Mouse (Mus musculus): Measurements from ENCODE around the gene Tas2r124.

Gene Tas2r124

DNA sequence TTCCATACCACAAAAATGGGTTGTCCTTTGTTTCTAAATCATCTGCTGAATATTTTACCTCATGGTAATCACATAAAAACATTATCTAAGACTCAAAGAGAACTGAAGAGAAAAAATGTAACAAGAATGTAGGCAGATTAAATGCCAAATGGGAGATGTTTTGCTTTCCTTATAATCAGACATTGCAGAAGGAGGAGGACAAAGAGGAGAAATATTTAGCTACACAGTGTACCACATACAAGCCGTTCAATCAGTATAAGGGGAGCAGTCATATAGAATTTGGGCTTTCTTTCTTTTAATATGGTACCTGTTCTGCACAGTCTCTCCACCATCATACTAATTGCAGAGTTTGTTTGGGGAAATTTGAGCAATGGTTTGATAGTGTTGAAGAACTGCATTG is at the start of gene Tas2r124:
TSS of gene Tas2r124 (plus strand) at position 301 of the 400 bp plus-strand sequence.
- CTCF ChIA-PET, result no interaction called here
- POLR2A ChIA-PET, result no interaction called here

DNA sequence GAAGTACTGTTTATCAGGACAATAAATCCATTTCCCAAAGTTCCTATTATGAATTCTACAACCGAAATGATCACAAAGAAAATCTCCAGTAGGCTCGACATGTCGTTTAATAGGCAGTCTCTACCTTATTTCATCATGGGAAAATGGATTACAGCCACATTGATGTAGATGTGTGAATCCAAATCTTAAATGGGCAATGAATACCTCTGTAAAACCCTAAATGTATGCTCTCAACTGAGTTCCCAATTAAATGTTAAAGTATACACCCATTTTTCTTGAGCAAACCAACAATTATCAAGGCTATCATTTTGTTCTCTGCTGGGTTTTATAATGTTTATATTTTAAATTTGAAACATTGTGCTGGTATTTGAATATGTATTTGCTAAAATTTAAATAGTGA is 42.7 kb upstream of the Tas2r124 start, which contains the start of gene Tas2r122:
TSS of gene Tas2r122 (minus strand) at position 101 of the 400 bp plus-strand sequence.
- ChIA-PET CTCF (no interaction called here), POLR2A (no interaction called here)

DNA sequence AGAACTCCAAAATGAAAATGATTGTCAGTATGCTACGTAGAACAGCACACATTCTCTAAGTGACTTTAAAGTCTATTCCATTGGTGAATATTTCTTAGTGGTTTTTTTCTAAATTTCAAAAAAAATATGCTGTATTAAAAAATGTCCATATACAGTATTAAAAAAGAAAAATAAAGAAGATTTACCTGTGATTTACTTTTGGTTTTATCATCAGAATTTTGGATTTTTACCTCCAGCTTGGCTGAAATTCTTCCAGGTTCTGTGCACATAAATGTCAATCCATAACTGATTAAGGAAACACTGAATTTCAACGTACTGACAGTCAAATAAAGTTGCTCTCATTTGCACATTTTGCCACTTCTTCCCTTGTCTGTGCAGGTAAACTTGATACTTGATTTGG is 16.6 kb upstream of the Tas2r124 start, which contains the start of gene Tas2r115:
TSS of gene Tas2r115 (minus strand) at position 101 of the 400 bp plus-strand sequence.
- CTCF ChIA-PET, result no interaction called here
- POLR2A ChIA-PET, result no interaction called here

DNA sequence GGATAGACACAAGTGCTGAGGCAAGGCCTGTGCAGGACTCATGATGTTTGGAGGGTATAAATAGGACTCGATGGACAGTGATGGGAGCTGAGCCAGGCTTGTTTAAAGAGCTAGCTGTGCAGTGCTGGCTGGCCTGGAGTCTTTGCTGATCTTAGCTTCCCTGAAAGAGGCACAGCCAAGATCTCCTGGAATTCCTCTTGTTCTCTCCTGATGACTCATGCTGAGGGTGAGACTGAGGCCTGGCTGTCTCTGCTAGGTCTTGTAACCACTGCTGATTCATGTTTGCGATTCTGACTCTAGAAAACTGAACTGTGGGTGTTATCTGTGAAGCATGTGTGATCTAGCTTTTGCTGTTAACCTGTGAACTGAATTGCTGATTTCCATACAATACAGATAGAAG is 4.3 kb upstream of the Tas2r124 start:
- CTCF ChIA-PET, result no interaction called here
- POLR2A ChIA-PET, result no interaction called here

DNA sequence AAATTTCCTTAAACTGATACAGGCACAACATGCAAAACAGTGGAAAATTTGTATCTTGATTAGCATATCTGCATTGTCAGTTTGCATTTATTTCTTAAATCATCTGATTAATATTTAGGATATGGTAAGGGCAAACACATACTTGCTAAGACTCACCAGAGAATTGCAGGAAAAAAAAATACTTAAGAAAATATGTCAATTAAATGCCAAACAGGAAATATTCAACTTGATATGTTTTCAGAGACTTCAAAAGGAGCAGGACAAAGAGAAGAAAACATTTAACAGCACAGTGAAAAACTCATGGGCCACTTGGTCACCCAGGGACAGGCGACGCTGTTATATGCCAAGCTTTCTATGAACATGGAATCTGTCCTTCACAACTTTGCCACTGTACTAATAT is 7.3 kb downstream of the Tas2r124 start, which contains the start of gene Tas2r102:
TSS of gene Tas2r102 (plus strand) at position 301 of the 400 bp plus-strand sequence.
- ChIA-PET POLR2A (no interaction called here), CTCF (no interaction called here)

DNA sequence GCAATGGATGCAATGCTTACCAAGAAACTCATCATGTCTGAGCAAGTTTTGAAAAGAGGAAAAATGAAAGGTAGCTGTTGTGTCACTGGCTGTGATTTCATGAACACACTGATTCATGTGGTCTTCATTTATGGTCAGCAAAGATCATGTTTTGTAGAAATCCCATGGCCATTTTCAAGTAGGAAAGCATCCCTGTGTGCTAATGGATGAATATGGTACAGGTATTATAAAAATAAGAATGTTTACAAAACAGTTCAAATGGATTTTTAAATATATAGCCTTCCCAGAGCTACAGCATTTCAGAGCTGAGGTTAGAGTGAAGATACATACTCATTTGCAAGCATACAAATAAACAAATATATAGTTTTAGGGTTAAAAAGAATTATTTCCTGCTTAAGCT is 23.5 kb downstream of the Tas2r124 start, which contains the start of gene Tas2r136:
TSS of gene Tas2r136 (minus strand) at position 101 of the 400 bp plus-strand sequence.
- CTCF ChIA-PET, result no interaction called here
- POLR2A ChIA-PET, result no interaction called here

DNA sequence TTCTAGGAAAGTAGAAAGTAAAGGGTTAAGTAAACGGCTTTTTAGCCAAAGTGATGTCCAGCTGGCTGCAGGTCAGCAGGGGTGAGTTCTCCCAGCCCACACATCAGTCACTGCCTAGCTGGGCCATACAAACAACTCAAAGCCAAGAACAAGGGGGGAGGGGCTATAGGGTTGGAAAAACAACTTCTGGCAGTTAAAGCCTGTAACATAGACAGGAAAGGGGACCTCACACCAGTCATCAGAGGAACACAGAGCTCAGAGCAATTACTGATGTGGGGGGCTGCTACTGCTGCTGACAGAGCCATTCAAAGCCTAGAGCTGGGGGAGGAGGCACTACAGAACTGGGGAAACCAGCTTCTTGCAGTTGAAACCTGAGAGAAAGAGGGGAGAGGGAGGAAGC is 40.9 kb downstream of the Tas2r124 start:
- CTCF ChIA-PET, result no interaction called here
- POLR2A ChIA-PET, result no interaction called here

DNA sequence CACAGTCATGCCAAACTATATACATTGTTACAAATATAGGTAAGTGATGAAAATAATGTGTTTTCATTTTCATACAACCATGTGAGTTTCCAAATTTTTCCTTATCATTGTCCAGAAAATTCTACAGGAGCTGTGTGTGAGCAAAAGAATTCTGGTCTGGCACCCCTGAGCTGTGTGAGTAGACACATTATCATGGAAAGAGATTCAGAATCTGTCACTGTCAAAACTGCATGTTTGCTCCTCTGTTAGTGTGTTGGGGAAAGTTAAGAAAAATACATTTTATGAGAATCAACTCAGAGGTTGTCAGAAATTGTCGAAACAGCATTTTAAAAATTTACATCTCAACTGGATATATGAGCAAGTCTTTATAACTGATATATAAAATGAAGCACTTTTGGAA is 48.0 kb downstream of the Tas2r124 start, which contains the start of gene Tas2r117:
TSS of gene Tas2r117 (plus strand) at position 301 of the 400 bp plus-strand sequence.
- CTCF ChIA-PET, result no interaction called here
- POLR2A ChIA-PET, result no interaction called here
